Mouse (Mus musculus) heart, embryonic 12.5 days (tissue): ENCODE results near the gene Olfr683. TPM values are rescaled to one million over a fixed set of nuclear protein-coding genes. Genes with fewer than 3 reads are reported as not detected.
"Not testable (repeated sequence)": the region's sequence is repeated elsewhere in the genome, so short reads cannot be mapped to it uniquely, and the experiment has no call there.

Experiments used
- ATAC-seq: fragments of 200-750 bp; cut with Nextera tagmentation; 2 replicates; pipeline ENCODE4 v1.8.0; 2017; ENCODE audit warnings: moderate TSS enrichment, moderate library complexity; ENCODE audit not compliant: insufficient number of reproducible peaks, low FRiP score
- H3K27ac ChIP-seq: fragments of 300-500 bp; sonication (generic); 2 replicates; pipeline ENCODE4 v1.5.1; 2016; ENCODE audit warnings: mild to moderate bottlenecking, moderate library complexity; ENCODE audit not compliant: poor library complexity, severe bottlenecking
- H3K27me3 ChIP-seq: fragments of 300-500 bp; sonication (generic); replicated peaks from 2 replicates; pipeline ENCODE4 v1.6.1; 2016; ENCODE audit warnings: mild to moderate bottlenecking, moderate library complexity
- H3K36me3 ChIP-seq: fragments of 300-500 bp; sonication (generic); 2 replicates; pipeline ENCODE4 v1.6.1; 2016; ENCODE audit warnings: mild to moderate bottlenecking, moderate library complexity
- H3K4me1 ChIP-seq: fragments of 300-500 bp; sonication (generic); replicated peaks from 2 replicates; pipeline ENCODE4 v1.6.1; 2016; ENCODE audit warnings: mild to moderate bottlenecking
- H3K4me2 ChIP-seq: fragments of 300-500 bp; sonication (generic); 2 replicates; pipeline ENCODE4 v1.6.1; 2016; ENCODE audit warnings: mild to moderate bottlenecking, moderate library complexity
- H3K4me3 ChIP-seq: fragments of 300-500 bp; sonication (generic); 2 replicates; pipeline ENCODE4 v1.5.1; 2016; ENCODE audit warnings: mild to moderate bottlenecking
- H3K9ac ChIP-seq: fragments of 300-500 bp; sonication (generic); 2 replicates; pipeline ENCODE4 v1.6.1; 2016; ENCODE audit warnings: mild to moderate bottlenecking, moderate library complexity
- H3K9me3 ChIP-seq: fragments of 300-500 bp; sonication (generic); replicated peaks from 2 replicates; pipeline ENCODE4 v1.6.1; 2016; ENCODE audit warnings: mild to moderate bottlenecking, moderate library complexity
- WGBS: fragments of 180-500 bp; shearing (Covaris S2); methylation state at CpG from one replicate; pipeline ENCODE4 v1.1.7; 2016; 5-methylcytosine and 5-hydroxymethylcytosine counted together
- polyA plus RNA-seq: library from polyadenylated mRNA; unstranded; fragments of >200 nt; fragmentation: Nextera tagmentation; extraction: Ambion mirVana; gene quantifications from 2 replicates; pipeline ENCODE4 v1.2.1, GENCODE M21; 2016

Olfr683 gene
- polyA plus RNA-seq = not detected in 2 replicates

- H3K36me3 ChIP-seq = no peaks in the 10 kb centered on the region
- H3K27ac ChIP-seq = no peak within 1 kb of the TSS
- H3K9me3 ChIP-seq = no peaks in the 10 kb centered on the region
- 56% methylated on average over 1 of the region's 1 CpGs for WGBS
- ATAC-seq = no peak
- no peak within 1 kb of the TSS for H3K9ac ChIP-seq
- H3K4me3 ChIP-seq = no peak within 1 kb of the TSS
- no peaks in the 10 kb centered on the region for H3K4me1 ChIP-seq
- no peaks in the 10 kb centered on the region for H3K27me3 ChIP-seq
- no peak within 1 kb of the TSS for H3K4me2 ChIP-seq
These were observed at the start of gene Olfr683 for GRCm38 (mm10) chr7:105146912-105147311. Gene Olfr683, minus strand, starts transcription at chr7:105147012.

GRCm38 (mm10) chr7:105185912-105186311 is 39.1 kb upstream of the Olfr683 start, which contains the start of gene Olfr685:
Gene Olfr685, minus strand, starts transcription at chr7:105186012.
- H3K27ac ChIP-seq = no peak within 1 kb of the TSS
- no peak within 1 kb of the TSS for H3K4me2 ChIP-seq
- WGBS = 50% methylated on average over 1 of the region's 1 CpGs
- no peaks in the 10 kb centered on the region for H3K27me3 ChIP-seq
- no peak within 1 kb of the TSS for H3K9ac ChIP-seq
- no peaks in the 10 kb centered on the region for H3K4me1 ChIP-seq
- H3K36me3 ChIP-seq = no peaks in the 10 kb centered on the region
- no peak for ATAC-seq
- no peak within 1 kb of the TSS for H3K4me3 ChIP-seq
- no peaks in the 10 kb centered on the region for H3K9me3 ChIP-seq

- no peak overlapping the region for H3K4me2 ChIP-seq
- WGBS = 50% methylated on average over 4 of the region's 4 CpGs
- no peak overlapping the region for H3K9ac ChIP-seq
- H3K4me3 ChIP-seq = no peak overlapping the region
- H3K27me3 ChIP-seq = no peaks in the 10 kb centered on the region
- no peaks in the 10 kb centered on the region for H3K4me1 ChIP-seq
- H3K9me3 ChIP-seq = no peaks in the 10 kb centered on the region
- ATAC-seq = no peak
- no peak overlapping the region for H3K27ac ChIP-seq
- no peaks in the 10 kb centered on the region for H3K36me3 ChIP-seq
These were observed 24.0 kb upstream of the Olfr683 start for GRCm38 (mm10) chr7:105170773-105171172.

GRCm38 (mm10) chr7:105163553-105163952 is 16.7 kb upstream of the Olfr683 start, which contains the start of gene Olfr684:
Gene Olfr684, minus strand, starts transcription at chr7:105163653.
- WGBS = 68% methylated on average over 1 of the region's 1 CpGs
- Histone ChIP-seq H3K4me1 (no peaks in the 10 kb centered on the region), H3K9me3 (no peaks in the 10 kb centered on the region), H3K27ac (no peak within 1 kb of the TSS), H3K36me3 (no peaks in the 10 kb centered on the region), H3K9ac (no peak within 1 kb of the TSS), H3K27me3 (no peaks in the 10 kb centered on the region), H3K4me2 (no peak within 1 kb of the TSS), H3K4me3 (no peak within 1 kb of the TSS)
- ATAC-seq = no peak

- Histone ChIP-seq H3K4me2 (no peak overlapping the region), H3K4me3 (no peak overlapping the region), H3K4me1 (no peaks in the 10 kb centered on the region), H3K36me3 (no peaks in the 10 kb centered on the region), H3K27ac (no peak overlapping the region), H3K27me3 (no peaks in the 10 kb centered on the region), H3K9me3 (no peaks in the 10 kb centered on the region), H3K9ac (no peak overlapping the region)
- 63% methylated on average over 2 of the region's 2 CpGs for WGBS
- ATAC-seq = no peak
These were observed 5.5 kb downstream of the Olfr683 start for GRCm38 (mm10) chr7:105141275-105141674.

GRCm38 (mm10) chr7:105116536-105116935 is 30.3 kb downstream of the Olfr683 start, which contains the start of gene Olfr681:
Gene Olfr681, plus strand, starts transcription at chr7:105116836.
- Histone ChIP-seq H3K9me3 (no peaks in the 10 kb centered on the region), H3K4me3 (no peak within 1 kb of the TSS), H3K27me3 (no peaks in the 10 kb centered on the region), H3K36me3 (no peaks in the 10 kb centered on the region), H3K27ac (no peak within 1 kb of the TSS), H3K4me1 (no peaks in the 10 kb centered on the region), H3K9ac (no peak within 1 kb of the TSS), H3K4me2 (no peak within 1 kb of the TSS)
- no peak for ATAC-seq

GRCm38 (mm10) chr7:105092717-105093116 is 54.1 kb downstream of the Olfr683 start, which contains the start of gene Olfr680-ps1:
Gene Olfr680-ps1, minus strand, starts transcription at chr7:105092817.
- not testable (repeated sequence) for H3K27me3 ChIP-seq, H3K9me3 ChIP-seq, H3K9ac ChIP-seq, H3K4me1 ChIP-seq, H3K4me3 ChIP-seq, H3K36me3 ChIP-seq, H3K4me2 ChIP-seq, ATAC-seq, H3K27ac ChIP-seq

Other genes with a start within 250 kb of the Olfr683 start
- not detected in 2 replicates for gene Olfr667, start 225.5 kb downstream of the Olfr683 start, polyA plus RNA-seq
- not detected in 2 replicates for gene Olfr668, start 219.0 kb downstream of the Olfr683 start, polyA plus RNA-seq
- not detected in 2 replicates for gene Olfr669, start 212.8 kb downstream of the Olfr683 start, polyA plus RNA-seq
- not detected in 2 replicates for gene Olfr670, start 184.4 kb downstream of the Olfr683 start, polyA plus RNA-seq
- not detected in 2 replicates for gene Olfr671, start 167.9 kb downstream of the Olfr683 start, polyA plus RNA-seq
- not detected in 2 replicates for gene Olfr672, start 145.0 kb downstream of the Olfr683 start, polyA plus RNA-seq
- not detected in 2 replicates for gene Olfr675, start 118.6 kb downstream of the Olfr683 start, polyA plus RNA-seq
- gene Olfr676, start 114.3 kb downstream of the Olfr683 start, polyA plus RNA-seq = not detected in 2 replicates
- not detected in 2 replicates for gene Olfr677, start 95.6 kb downstream of the Olfr683 start, polyA plus RNA-seq
- not detected in 2 replicates for gene Olfr678, start 82.5 kb downstream of the Olfr683 start, polyA plus RNA-seq
- not detected in 2 replicates for gene Olfr679, start 65.8 kb downstream of the Olfr683 start, polyA plus RNA-seq
- gene Olfr680-ps1, start 54.2 kb downstream of the Olfr683 start, polyA plus RNA-seq = not detected in 2 replicates
- gene Olfr681, start 30.2 kb downstream of the Olfr683 start, polyA plus RNA-seq = not detected in 2 replicates
- gene Olfr684, start 16.6 kb upstream of the Olfr683 start, polyA plus RNA-seq = not detected in 2 replicates
- not detected in 2 replicates for gene Olfr685, start 39.0 kb upstream of the Olfr683 start, polyA plus RNA-seq
- not detected in 2 replicates for gene Olfr686, start 60.5 kb upstream of the Olfr683 start, polyA plus RNA-seq
- gene Olfr688, start 141.1 kb upstream of the Olfr683 start, polyA plus RNA-seq = not detected in 2 replicates
- gene Olfr689, start 164.2 kb upstream of the Olfr683 start, polyA plus RNA-seq = not detected in 2 replicates
- gene Olfr690, start 187.1 kb upstream of the Olfr683 start, polyA plus RNA-seq = not detected in 2 replicates
- gene Olfr691, start 195.3 kb upstream of the Olfr683 start, polyA plus RNA-seq = not detected in 2 replicates
- gene Olfr692, start 221.2 kb upstream of the Olfr683 start, polyA plus RNA-seq = not detected in 2 replicates
- not detected in 2 replicates for gene Gm5901, start 228.0 kb upstream of the Olfr683 start, polyA plus RNA-seq